Mouse (Mus musculus) G1E-ER4 (cell line): ENCODE results near the gene Tmem129. TPM values are rescaled to one million over a fixed set of nuclear protein-coding genes. Genes with fewer than 3 reads are reported as not detected.

Experiments
- GATA1 ChIP-seq: IDR thresholded peaks from one replicate; pipeline ENCODE4 v1.8.0; 2012; ENCODE audit warnings: low read length, inconsistent platforms
- polyA plus RNA-seq: library from polyadenylated mRNA; stranded (reverse); fragments of >175 nt; gene quantifications from 2 replicates; pipeline ENCODE4 v1.2.3, GENCODE M21; 2012

The Tmem129 gene
- polyA plus RNA-seq, 1 experiment, result 12.1 TPM

DNA sequence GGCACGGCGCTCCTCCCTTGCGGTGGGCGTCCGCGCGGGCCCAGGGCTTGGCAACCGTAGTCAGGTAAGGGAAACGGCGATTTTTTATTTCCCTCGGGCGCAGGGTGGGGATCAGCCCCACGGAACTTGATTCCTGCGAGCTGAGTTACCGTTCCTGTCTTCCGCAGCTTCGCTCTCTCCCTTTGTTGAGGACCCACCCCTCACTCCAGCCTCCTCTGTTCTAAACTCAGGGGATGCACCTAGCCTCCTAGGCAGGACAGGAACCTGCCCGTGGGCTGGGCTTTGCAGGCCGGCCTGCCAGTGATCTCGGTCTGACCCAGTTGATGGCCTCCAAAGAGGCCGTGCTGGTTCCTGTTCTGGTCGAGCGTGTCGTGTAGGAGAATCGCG lies 441 bp upstream of the Tmem129 start:
- no peak for TF ChIP-seq GATA1

DNA sequence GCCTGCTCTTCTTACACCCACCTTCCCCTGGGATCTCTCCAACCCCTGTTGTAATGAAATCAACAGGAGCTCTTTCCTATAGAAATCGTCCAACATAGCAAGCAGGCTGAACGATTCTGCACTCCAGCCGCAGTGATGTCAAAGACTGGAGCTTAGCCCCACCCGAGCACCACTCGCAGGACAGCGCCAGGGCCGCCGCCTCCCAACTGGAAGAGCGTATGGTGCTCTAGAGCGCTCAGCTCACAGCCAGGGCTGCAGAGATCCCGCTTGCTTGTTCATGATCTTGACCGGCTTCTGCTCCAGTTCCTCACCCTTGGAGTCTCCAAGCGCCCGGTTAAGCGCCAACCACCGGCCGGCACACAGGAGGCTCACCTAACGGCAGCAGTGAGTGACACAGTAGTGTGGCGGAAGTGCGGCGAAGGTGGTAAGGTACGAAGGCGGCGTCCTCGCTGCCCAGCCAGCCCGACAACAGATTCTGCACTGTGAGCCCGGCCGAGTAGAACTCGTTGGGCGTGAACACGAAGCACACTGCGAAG lies 897 bp downstream of the Tmem129 start:
- TF ChIP-seq GATA1, result no peak

DNA sequence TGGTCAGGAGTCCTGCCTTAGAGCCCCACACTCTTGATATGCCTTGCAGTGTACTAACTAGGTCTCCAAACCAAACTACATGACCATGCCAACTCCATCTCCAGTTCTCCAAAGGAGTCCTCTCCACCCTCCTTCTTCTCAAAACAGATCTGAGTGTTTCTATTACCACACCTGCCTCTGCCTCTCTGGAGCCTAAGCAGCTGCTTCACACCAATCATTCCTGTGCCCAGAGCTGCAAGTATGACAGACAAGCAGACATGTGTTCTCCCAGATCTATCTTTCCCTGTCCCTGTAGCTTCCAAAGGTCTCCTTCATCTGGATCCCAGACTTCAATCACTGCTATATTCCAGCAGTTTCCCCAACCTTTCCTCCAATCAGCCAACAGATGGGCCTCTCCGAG lies 1.5 kb downstream of the Tmem129 start:
- TF ChIP-seq GATA1, result no peak

DNA sequence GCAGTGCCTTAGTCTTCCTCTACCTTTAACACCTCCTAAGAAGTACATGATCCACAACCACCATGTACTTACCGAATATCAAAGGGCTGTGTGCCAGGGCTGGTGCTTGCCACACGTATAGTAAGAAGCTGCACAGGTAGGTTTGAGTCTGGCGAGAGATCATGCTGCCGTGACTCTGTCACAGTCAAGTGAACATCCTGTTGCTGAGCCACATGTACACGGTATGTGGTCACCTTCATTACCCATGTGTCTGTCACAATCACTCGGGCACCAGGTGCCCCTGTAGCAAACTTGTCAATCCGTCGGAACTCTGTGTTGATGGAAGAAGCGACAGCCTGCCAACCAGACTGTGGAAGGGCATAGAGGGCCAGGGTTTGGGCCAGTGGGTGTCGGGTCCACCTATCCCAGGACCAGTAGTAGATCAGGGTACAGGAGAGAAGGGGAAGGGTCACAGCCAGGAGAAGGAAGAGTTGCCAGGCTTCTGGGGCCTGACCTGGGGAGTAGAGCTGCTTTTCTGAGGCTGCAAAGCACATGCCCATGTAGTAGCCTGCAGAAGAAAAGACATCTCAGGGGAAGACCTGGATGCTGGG lies 2.9 kb downstream of the Tmem129 start:
- TF ChIP-seq GATA1, result no peak

DNA sequence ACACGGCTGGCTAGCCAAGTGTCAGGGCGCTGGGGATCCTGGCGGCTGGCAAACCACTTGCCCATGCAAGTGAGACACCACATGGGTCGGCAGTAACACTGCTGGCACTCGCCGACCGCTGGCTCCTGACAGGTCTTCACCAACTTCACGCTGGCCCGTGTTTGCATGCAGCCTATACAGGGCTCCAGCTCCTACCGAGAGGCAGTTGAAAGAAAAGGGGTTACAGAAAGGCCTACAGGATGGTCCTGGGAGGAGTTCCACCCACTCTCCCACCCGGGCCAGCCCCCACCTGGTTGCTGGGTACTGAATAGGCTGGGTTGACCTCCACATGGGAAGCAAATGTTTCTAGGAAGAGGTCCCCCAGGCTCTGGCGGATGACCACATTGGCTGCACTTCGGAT lies 3.8 kb downstream of the Tmem129 start:
- TF ChIP-seq GATA1, result no peak

- TF ChIP-seq GATA1, result no peak
Observed at GRCm38 (mm10) chr5:33652783-33653173, 5.4 kb downstream of the Tmem129 start.

- TF ChIP-seq GATA1, result no peak
Observed at GRCm38 (mm10) chr5:33651921-33652782, 6.1 kb downstream of the Tmem129 start, which contains the start of gene Slbp. Gene Slbp, minus strand, starts transcription at chr5:33652574.

DNA sequence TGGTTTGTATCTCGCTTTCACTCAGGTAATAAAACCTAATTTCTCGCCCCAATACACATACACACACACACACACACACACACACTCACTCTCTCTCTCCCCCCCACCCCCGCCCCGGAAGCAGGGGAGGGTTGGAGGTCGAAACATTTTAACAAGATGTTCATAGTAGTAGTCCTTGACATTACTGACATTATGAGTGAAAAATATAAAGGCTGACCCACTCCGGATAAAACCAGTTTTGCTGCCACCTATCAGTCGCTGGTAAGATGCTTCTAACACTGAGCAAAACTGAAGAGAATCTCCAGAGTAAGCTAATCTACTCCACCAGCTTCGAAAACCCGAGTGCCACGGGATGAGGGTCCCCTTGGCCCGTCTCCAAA lies 6.7 kb downstream of the Tmem129 start:
- no peak for TF ChIP-seq GATA1

DNA sequence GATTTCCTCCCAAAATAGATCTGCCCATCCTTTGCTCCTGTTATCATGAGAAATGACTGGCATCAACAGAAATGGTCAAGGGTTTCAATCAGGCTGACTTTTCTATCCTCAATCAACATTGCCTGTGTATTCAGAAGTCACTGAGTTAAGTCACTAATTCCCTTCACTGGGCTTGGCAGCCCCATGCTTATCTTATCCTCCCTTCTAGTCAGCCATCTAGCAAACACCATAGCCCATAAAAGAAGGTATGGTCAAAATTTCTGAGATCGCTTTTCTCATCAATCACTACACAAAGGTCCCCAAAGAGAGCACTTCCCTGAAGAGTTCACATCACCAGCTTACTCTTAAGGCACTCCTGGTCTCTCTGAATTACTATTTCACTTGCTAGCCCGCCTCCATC lies 7.2 kb downstream of the Tmem129 start:
- no peak for TF ChIP-seq GATA1

DNA sequence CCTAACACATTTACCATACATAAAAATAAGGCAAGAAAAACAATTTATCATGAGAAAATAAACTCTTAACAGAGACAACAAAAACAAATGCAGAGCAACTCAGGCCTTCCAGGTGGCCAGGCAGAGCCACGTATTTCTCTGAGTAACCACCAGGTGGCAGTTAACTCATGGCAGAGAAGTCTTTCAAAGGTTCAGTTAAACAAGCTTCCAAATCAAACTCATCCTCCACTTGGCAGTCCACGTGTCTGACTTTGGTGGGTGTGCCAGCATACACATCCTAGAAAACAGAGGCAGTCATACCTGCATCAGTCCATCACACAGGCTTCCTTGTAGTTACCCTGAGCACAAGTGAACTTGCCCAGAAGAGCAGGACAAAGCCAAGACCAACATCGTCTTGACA lies 17.6 kb downstream of the Tmem129 start:
- no peak for TF ChIP-seq GATA1

- no peak for TF ChIP-seq GATA1
Observed at GRCm38 (mm10) chr5:33638826-33639225, 19.4 kb downstream of the Tmem129 start.

GRCm38 (mm10) chr5:33637606-33638350 lies 20.4 kb downstream of the Tmem129 start:
- no peak for TF ChIP-seq GATA1

- no peak for TF ChIP-seq GATA1
Observed at GRCm38 (mm10) chr5:33635361-33635760, 22.9 kb downstream of the Tmem129 start.

GRCm38 (mm10) chr5:33632526-33632925 lies 25.7 kb downstream of the Tmem129 start:
- no peak for TF ChIP-seq GATA1

GRCm38 (mm10) chr5:33630615-33631014 lies 27.6 kb downstream of the Tmem129 start:
- no peak for TF ChIP-seq GATA1

DNA sequence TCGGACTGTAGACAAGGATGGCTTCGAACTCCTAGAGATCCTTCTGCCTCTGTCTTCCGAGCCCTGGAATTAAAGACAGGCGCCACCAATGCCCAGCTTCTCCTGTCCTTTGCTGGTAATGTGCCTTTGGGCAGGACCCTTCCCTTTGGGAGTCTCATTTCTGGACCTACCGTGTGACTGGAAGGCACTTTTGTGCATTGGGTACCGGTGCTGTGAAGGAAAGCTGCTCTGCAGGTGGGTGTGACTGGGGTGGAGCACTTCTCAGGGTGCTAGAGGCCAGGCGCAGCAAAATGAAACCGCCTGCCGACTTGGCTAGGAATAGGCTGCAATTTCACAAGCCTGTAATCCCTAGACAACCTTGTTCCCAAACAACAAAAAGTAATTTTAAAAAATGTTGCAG lies 28.2 kb downstream of the Tmem129 start:
- no peak for TF ChIP-seq GATA1
